Mouse (Mus musculus) bone marrow macrophage, adult 2 months (primary cell): ENCODE measurements around the gene Cetn4.

Experiments used
- CTCF ChIP-seq: IDR thresholded peaks from 2 replicates; pipeline ENCODE4 v1.5.1; 2012; ENCODE audit warnings: low read depth, mild to moderate bottlenecking, low read length, moderate library complexity
- POLR2A ChIP-seq: IDR thresholded peaks from 2 replicates; pipeline ENCODE4 v1.6.1; 2012; ENCODE audit warnings: mild to moderate bottlenecking, low read depth, low read length, borderline replicate concordance

- TF ChIP-seq CTCF (no peak), POLR2A (no peak)
Observed at GRCm38 (mm10) chr3:37331999-37332449, 19.5 kb upstream of the Cetn4 start.
